Mouse (Mus musculus): Measurements from ENCODE around the gene Tcn2. TPM values are rescaled to one million over a fixed set of nuclear protein-coding genes. Genes with fewer than 3 reads are reported as not detected.
A peak's percentile ranks its signal among the peaks of the same experiment; 100 is the strongest.

The Tcn2 gene
- polyA plus RNA-seq, 1 experiment from 2014 or later: 71.2 TPM

DNA sequence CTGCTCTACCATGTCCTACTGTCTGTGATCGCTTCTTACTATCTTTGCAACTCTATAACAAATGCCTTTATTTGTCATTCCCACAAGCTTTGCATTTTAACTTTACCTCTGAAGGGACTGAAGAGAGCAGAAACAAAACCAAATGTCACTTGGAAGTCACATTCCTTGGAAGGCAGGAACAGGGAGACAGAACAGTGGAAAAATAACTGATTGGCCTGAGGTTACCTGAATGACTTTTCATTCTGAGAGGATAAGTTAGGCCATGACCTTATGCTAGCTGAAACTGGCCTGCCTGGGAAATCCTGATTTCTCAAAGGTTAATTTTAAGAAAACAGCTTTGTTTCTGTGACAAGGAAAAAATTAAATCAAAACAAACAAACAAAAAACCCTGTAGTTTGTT is 36.0 kb downstream of the Tcn2 start:
- H3K4me1 ChIP-seq (ENCODE audit: control insufficient read depth, insufficient read depth, low read length): peaks cover 5% of the 10 kb centered on the region; the same call in 1 of the 2 replicates
- H3K4me2 ChIP-seq: no peak overlapping the region
- ATAC-seq (replicated peaks; ENCODE audit: insufficient number of reproducible peaks, low FRiP score, low TSS enrichment): no peak
- H3K9me3 ChIP-seq (replicated peaks; ENCODE audit: control insufficient read depth, low read length): no peaks in the 10 kb centered on the region
- no peaks in the 10 kb centered on the region for H3K27me3 ChIP-seq (ENCODE audit: control insufficient read depth, insufficient read depth, low read length)
- WGBS (ENCODE audit: insufficient replicate concordance): 74% methylated on average over 1 of the region's 1 CpGs
- H3K36me3 ChIP-seq (ENCODE audit: control insufficient read depth, insufficient read depth, low read length): 0 out of 2 replicates have a peak, but pooled peaks cover 5% of the 10 kb centered on the region
- no peak overlapping the region for H3K9ac ChIP-seq (ENCODE audit: low read depth, low read length)
- H3K4me3 ChIP-seq (ENCODE audit: low read depth, low read length): no peak overlapping the region
- H3K27ac ChIP-seq (ENCODE audit: low read depth, low read length): no peak overlapping the region

DNA sequence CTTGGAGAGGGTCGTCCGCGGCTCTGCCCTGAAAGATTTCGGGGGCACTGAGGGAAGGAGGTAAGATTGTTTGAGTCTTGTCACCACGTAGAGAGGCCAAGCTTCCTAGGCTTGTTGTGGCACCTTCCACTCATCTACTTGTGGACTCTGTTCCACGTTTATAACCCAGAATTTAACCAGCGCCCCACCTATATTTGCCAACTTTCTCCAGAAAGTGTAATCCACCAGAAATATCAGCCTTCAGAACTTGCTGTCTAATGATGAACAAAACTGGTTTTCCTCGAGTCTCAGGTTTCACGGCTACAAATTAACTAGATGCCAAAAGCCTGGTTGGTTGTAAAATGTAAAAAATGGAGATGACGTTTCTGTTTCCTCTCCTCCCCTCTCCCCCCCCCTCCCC is 36.5 kb downstream of the Tcn2 start:
- Histone ChIP-seq H3K27me3 (ENCODE audit: control insufficient read depth, insufficient read depth, low read length) (no peaks in the 10 kb centered on the region), H3K4me1 (ENCODE audit: control insufficient read depth, insufficient read depth, low read length) (peaks cover 4% of the 10 kb centered on the region; the same call in 1 of the 2 replicates), H3K36me3 (ENCODE audit: control insufficient read depth, insufficient read depth, low read length) (0 out of 2 replicates have a peak, but pooled peaks cover 5% of the 10 kb centered on the region), H3K9me3 (replicated peaks; ENCODE audit: control insufficient read depth, low read length) (no peaks in the 10 kb centered on the region), H3K4me2 (peak overlapping the region; percentile 88), H3K9ac (ENCODE audit: low read depth, low read length) (peak overlapping the region; percentile 77), H3K4me3 (ENCODE audit: low read depth, low read length) (peak overlapping the region; percentile 59), H3K27ac (ENCODE audit: low read depth, low read length) (peak overlapping the region; percentile 76)
- ATAC-seq (replicated peaks; ENCODE audit: insufficient number of reproducible peaks, low FRiP score, low TSS enrichment): no peak
- WGBS (ENCODE audit: insufficient replicate concordance): 5% methylated on average over 10 of the region's 10 CpGs

DNA sequence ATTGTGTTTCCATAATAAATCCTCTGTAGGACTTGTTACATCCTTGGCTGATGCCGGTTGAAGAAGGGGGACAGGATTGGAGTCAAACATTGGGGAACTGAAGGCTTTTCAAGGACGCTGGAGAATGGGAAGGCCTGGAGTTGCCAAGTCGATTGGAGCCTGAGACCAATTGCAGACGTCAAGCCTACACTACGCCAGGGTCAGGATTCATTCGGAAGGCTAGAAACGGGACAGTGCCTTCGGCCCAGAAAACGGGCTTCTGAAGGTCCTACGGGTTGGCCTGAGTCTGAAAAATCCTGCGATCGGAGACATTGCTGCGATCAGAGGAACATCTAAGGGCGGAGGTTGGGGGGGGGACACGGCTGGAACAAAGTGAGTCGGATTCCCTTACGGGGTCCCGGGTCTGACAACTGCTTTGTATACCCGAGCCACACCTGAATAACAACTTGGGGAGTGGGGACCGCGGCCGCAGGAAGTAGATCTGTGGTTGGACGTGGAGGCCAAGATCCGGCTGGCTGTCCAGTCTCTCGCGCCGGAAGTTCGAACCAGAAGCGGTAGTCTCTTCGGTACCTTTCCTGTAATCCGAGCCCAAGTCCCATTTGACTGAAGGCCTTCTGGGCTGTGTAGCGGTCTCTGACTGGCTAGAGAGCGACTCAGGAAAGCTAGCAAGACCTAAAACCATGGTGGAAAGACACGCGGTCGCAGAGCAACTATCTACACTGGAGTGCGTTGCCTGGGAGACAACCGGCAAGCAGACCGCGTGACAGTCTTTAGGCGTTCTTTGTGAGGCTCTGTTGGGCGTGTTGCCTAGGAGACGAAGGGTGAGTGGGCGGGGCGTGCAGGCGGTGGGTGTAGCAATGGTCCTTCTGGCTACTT is 37.3 kb downstream of the Tcn2 start, which contains the start of the genes 4921536K21Rik and Dusp18:
4921536K21Rik (minus strand) TSS at position 693 of the 876 bp plus-strand sequence.
Dusp18 (plus strand) TSS at position 835 of the 876 bp plus-strand sequence.
- H3K27ac ChIP-seq (ENCODE audit: low read depth, low read length): peak within 1 kb of the TSS; percentile 76
- WGBS (ENCODE audit: insufficient replicate concordance): 5% methylated on average over 46 of the region's 46 CpGs

DNA sequence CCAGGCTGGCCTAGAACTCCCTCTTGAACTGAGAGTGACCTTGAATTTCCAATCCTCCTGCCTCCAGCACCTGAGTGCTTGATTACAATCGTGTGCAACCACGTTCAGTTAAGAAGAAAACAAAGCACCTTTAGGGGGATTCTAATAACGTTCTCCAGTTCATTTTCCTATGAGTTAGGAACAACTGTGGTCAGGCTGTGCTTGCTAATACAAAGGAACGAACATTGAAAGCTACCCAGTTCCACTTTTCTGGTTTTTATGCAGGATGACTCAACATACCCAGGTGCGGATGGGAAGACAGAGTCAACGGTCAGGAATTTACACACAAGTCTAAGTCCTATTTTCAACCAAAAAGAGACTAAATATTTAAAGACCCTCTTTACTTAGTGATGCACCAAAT is 38.0 kb downstream of the Tcn2 start:
- H3K4me1 ChIP-seq (ENCODE audit: control insufficient read depth, insufficient read depth, low read length): no peaks in the 10 kb centered on the region
- H3K9me3 ChIP-seq (replicated peaks; ENCODE audit: control insufficient read depth, low read length): no peaks in the 10 kb centered on the region
- WGBS (ENCODE audit: insufficient replicate concordance): 75% methylated on average over 6 of the region's 6 CpGs
- H3K9ac ChIP-seq (ENCODE audit: low read depth, low read length): no peak overlapping the region
- 0 out of 2 replicates have a peak, but pooled peaks cover 5% of the 10 kb centered on the region for H3K36me3 ChIP-seq (ENCODE audit: control insufficient read depth, insufficient read depth, low read length)
- no peak overlapping the region for H3K27ac ChIP-seq (ENCODE audit: low read depth, low read length)
- H3K27me3 ChIP-seq (ENCODE audit: control insufficient read depth, insufficient read depth, low read length): no peaks in the 10 kb centered on the region
- no peak overlapping the region; the same call in 1 of the 2 replicates for H3K4me2 ChIP-seq
- no peak overlapping the region for H3K4me3 ChIP-seq (ENCODE audit: low read depth, low read length)
- ATAC-seq (replicated peaks; ENCODE audit: insufficient number of reproducible peaks, low FRiP score, low TSS enrichment): no peak

More for the DNA sequence above, 37.3 kb downstream of the Tcn2 start, which contains the start of the genes 4921536K21Rik and Dusp18:
- Histone ChIP-seq H3K9ac (ENCODE audit: low read depth, low read length) (peak within 1 kb of the TSS; percentile 77), H3K4me1 (ENCODE audit: control insufficient read depth, insufficient read depth, low read length) (no peaks in the 10 kb centered on the region), H3K36me3 (ENCODE audit: control insufficient read depth, insufficient read depth, low read length) (0 out of 2 replicates have a peak, but pooled peaks cover 5% of the 10 kb centered on the region), H3K27me3 (ENCODE audit: control insufficient read depth, insufficient read depth, low read length) (no peaks in the 10 kb centered on the region), H3K9me3 (replicated peaks; ENCODE audit: control insufficient read depth, low read length) (no peaks in the 10 kb centered on the region), H3K4me3 (ENCODE audit: low read depth, low read length) (peak within 1 kb of the TSS; percentile 59), H3K4me2 (peak within 1 kb of the TSS; percentile 88)
- peak; percentile 95 for ATAC-seq (replicated peaks; ENCODE audit: insufficient number of reproducible peaks, low FRiP score, low TSS enrichment)

DNA sequence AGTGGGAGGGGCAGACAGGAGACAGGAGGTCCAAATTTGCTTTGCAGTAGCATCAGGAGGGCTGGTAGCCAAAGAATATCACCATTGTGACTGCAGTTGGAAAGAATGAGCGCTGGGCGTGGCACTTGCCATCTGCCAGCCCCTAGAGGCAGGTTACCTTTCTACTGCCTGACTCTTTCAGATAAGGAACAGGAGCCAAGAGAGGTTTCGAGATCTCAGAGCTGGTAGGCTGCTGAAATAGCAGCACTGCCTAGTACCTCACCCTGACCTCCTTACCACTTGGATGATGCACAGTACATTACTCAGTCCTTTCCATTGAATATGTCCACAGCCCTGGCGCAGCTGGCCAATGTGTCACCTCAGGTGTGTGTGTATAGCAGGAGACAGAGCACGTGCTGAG is 44.6 kb downstream of the Tcn2 start:
- no peak overlapping the region for H3K9ac ChIP-seq (ENCODE audit: low read depth, low read length)
- no peak overlapping the region for H3K4me2 ChIP-seq
- no peaks in the 10 kb centered on the region for H3K4me1 ChIP-seq (ENCODE audit: control insufficient read depth, insufficient read depth, low read length)
- H3K27ac ChIP-seq (ENCODE audit: low read depth, low read length): no peak overlapping the region
- no peak for ATAC-seq (replicated peaks; ENCODE audit: insufficient number of reproducible peaks, low FRiP score, low TSS enrichment)
- no peaks in the 10 kb centered on the region for H3K27me3 ChIP-seq (ENCODE audit: control insufficient read depth, insufficient read depth, low read length)
- no peak overlapping the region for H3K4me3 ChIP-seq (ENCODE audit: low read depth, low read length)
- WGBS (ENCODE audit: insufficient replicate concordance): 70% methylated on average over 5 of the region's 5 CpGs
- no peaks in the 10 kb centered on the region for H3K9me3 ChIP-seq (replicated peaks; ENCODE audit: control insufficient read depth, low read length)
- no peaks in the 10 kb centered on the region for H3K36me3 ChIP-seq (ENCODE audit: control insufficient read depth, insufficient read depth, low read length)

DNA sequence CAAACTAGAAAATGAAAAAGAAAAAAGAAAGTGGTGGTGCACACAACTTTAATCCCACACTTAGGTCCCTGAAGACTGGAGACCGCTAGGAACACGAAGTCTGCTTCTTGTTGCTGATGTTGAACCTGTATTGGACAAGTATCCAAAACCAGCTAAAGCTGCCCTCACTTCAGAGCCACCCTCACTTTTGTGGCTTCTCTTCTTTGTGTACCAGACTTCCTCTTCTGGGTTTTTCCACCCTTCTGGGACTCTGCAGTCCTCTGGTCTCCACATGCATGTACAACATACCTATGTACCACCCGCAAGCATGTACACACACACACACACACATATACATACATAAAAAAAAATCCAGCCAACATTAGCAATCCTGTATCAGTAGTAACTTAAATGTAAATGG is 48.2 kb downstream of the Tcn2 start:
- Histone ChIP-seq H3K9ac (ENCODE audit: low read depth, low read length) (no peak overlapping the region), H3K4me2 (no peak overlapping the region), H3K27me3 (ENCODE audit: control insufficient read depth, insufficient read depth, low read length) (0 out of 2 replicates have a peak, but pooled peaks cover 2% of the 10 kb centered on the region), H3K4me1 (ENCODE audit: control insufficient read depth, insufficient read depth, low read length) (no peaks in the 10 kb centered on the region), H3K9me3 (replicated peaks; ENCODE audit: control insufficient read depth, low read length) (no peaks in the 10 kb centered on the region), H3K36me3 (ENCODE audit: control insufficient read depth, insufficient read depth, low read length) (no peaks in the 10 kb centered on the region), H3K4me3 (ENCODE audit: low read depth, low read length) (no peak overlapping the region), H3K27ac (ENCODE audit: low read depth, low read length) (no peak overlapping the region)
- ATAC-seq (replicated peaks; ENCODE audit: insufficient number of reproducible peaks, low FRiP score, low TSS enrichment): no peak
- WGBS (ENCODE audit: insufficient replicate concordance): 84% methylated on average over 3 of the region's 3 CpGs

DNA sequence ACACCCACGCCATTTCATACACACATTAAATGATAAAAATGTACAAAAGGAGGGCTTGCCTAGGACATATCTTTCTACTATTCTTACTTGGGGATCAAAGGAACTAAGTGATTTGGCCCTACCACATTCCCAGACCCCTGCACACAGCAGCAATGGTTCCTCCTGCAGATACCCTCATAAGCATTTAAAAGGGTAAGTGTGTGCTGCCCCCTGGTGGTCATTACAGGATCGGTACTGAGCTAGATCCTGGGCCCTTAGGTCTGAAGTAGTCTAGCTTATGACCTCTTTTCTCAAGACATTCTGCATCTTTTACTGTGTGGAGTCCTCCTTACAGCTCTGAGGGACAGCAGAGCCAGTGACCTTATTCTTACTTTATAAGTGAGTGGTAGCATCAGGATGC is 52.1 kb downstream of the Tcn2 start:
- no peaks in the 10 kb centered on the region for H3K4me1 ChIP-seq (ENCODE audit: control insufficient read depth, insufficient read depth, low read length)
- WGBS (ENCODE audit: insufficient replicate concordance): 40% methylated on average over 2 of the region's 2 CpGs
- 0 out of 2 replicates have a peak, but pooled peaks have one; percentile 39 for ATAC-seq (replicated peaks; ENCODE audit: insufficient number of reproducible peaks, low FRiP score, low TSS enrichment)

DNA sequence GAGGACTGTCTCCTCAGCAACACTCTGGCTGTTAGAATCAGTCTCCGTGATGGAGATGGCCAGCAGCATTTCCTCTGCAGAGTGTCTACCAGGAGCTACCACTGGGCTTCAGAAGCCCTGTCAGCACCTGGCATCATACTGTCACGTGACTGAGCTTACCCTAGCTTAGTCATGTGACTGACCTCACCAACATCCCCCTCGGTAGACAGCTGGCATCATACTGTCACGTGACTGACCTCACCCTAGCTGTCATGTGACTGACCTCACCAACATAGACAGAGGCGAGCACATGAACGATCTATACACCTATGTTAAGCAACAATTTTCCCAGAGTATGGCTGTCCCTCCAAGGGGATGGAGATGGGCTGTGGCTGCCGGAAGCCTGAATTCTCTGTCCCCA is 53.3 kb downstream of the Tcn2 start:
- Histone ChIP-seq H3K27me3 (ENCODE audit: control insufficient read depth, insufficient read depth, low read length) (0 out of 2 replicates have a peak, but pooled peaks cover 2% of the 10 kb centered on the region), H3K27ac (ENCODE audit: low read depth, low read length) (no peak overlapping the region), H3K36me3 (ENCODE audit: control insufficient read depth, insufficient read depth, low read length) (no peaks in the 10 kb centered on the region), H3K4me2 (no peak overlapping the region), H3K9ac (ENCODE audit: low read depth, low read length) (no peak overlapping the region), H3K4me1 (ENCODE audit: control insufficient read depth, insufficient read depth, low read length) (no peaks in the 10 kb centered on the region), H3K9me3 (replicated peaks; ENCODE audit: control insufficient read depth, low read length) (no peaks in the 10 kb centered on the region), H3K4me3 (ENCODE audit: low read depth, low read length) (no peak overlapping the region)
- WGBS (ENCODE audit: insufficient replicate concordance): 70% methylated on average over 7 of the region's 7 CpGs
- ATAC-seq (replicated peaks; ENCODE audit: insufficient number of reproducible peaks, low FRiP score, low TSS enrichment): no peak

More for the DNA sequence above, 52.1 kb downstream of the Tcn2 start:
- no peak overlapping the region for H3K9ac ChIP-seq (ENCODE audit: low read depth, low read length)
- no peaks in the 10 kb centered on the region for H3K9me3 ChIP-seq (replicated peaks; ENCODE audit: control insufficient read depth, low read length)
- H3K27me3 ChIP-seq (ENCODE audit: control insufficient read depth, insufficient read depth, low read length): 0 out of 2 replicates have a peak, but pooled peaks cover 2% of the 10 kb centered on the region
- H3K27ac ChIP-seq (ENCODE audit: low read depth, low read length): no peak overlapping the region
- no peak overlapping the region for H3K4me2 ChIP-seq
- H3K36me3 ChIP-seq (ENCODE audit: control insufficient read depth, insufficient read depth, low read length): no peaks in the 10 kb centered on the region
- no peak overlapping the region for H3K4me3 ChIP-seq (ENCODE audit: low read depth, low read length)

Measured in heart, embryonic 11.5 days (tissue).